Mouse (Mus musculus) brown adipose tissue, adult 24 weeks (tissue): ENCODE results near the gene Cilp2. TPM values are rescaled to one million over a fixed set of nuclear protein-coding genes. Genes with fewer than 3 reads are reported as not detected.
A peak's percentile ranks its signal among the peaks of the same experiment; 100 is the strongest.

Experiments
- H3K27ac ChIP-seq: fragments of 200-500 bp; replicated peaks from 2 replicates; pipeline ENCODE4 v1.5.1; 2012; ENCODE audit warnings: low read depth, mild to moderate bottlenecking, low read length
- H3K4me1 ChIP-seq: fragments of 200-500 bp; 2 replicates; pipeline ENCODE4 v1.6.1; 2012; ENCODE audit warnings: low read length, mixed read lengths; ENCODE audit not compliant: control insufficient read depth, insufficient read depth, insufficient read length
- H3K4me3 ChIP-seq: fragments of 200-500 bp; 2 replicates; pipeline ENCODE4 v1.5.1; 2012; ENCODE audit warnings: low read depth, mild to moderate bottlenecking, low read length, moderate library complexity; ENCODE audit not compliant: insufficient read depth
- polyA plus RNA-seq: library from polyadenylated mRNA; stranded (reverse); fragments of >200 nt; gene quantifications from 2 replicates; pipeline ENCODE4 v1.2.4, GENCODE M21; 2012; ENCODE audit not compliant: missing spikeins, insufficient read depth, insufficient read length

Gene Cilp2
- polyA plus RNA-seq, 1 experiment: not detected

DNA sequence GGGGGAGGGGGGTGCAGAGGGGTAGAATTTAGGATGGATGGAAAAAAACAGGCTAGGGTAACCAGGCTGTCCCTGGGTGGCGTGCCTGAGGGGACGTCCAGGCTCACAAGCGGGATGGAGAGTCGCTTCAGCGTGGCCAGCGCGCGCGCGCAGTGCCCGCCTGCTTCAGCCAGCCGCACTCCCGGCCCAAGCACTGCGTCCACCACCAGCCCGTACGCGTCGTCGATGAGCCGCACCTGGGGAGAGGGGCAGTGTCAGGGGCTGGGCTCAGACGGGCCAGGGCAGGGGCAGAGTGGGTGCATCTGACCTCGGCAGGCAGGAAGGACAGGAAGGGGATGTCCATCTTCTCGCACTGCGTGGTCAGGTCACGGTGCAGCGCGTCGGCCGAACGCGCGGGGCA is 1.4 kb upstream of the Cilp2 start:
- Histone ChIP-seq H3K4me1 (peaks cover 6% of the 10 kb centered on the region; the same call in 1 of the 2 replicates), H3K27ac (no peak overlapping the region), H3K4me3 (peak overlapping the region; percentile 48)

DNA sequence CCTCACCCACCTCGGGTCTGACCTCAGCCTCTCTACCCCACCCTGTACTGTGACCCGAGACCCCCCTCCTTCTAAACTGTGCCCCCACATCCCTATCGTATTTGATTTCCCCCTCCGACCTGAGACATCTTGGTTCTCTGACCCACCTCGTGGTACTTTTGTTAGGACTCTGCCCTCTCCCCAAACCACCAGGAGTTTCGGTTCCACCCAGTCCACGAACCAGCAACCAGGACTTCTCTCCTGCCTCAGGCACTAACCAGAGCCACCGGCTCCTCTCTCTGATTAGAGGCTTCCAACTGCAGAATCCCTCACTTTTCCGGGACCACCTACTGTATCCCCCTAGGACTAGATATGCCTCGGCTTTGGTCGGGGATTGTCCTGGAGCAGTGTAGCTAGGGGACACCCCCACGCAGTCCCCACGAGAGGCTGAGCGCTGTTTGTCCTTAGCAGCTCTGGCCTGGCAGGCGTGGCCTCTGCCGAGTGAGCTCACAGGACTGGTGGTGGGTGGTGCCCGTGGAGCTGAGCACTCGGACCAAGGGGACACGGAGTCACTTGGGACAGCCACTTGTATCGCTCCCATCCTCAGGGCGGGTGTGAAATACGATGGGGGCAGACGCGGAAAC is 868 bp upstream of the Cilp2 start:
- Histone ChIP-seq H3K4me3 (peak overlapping the region; percentile 48), H3K4me1 (peaks cover 6% of the 10 kb centered on the region; the same call in 1 of the 2 replicates), H3K27ac (no peak overlapping the region)

DNA sequence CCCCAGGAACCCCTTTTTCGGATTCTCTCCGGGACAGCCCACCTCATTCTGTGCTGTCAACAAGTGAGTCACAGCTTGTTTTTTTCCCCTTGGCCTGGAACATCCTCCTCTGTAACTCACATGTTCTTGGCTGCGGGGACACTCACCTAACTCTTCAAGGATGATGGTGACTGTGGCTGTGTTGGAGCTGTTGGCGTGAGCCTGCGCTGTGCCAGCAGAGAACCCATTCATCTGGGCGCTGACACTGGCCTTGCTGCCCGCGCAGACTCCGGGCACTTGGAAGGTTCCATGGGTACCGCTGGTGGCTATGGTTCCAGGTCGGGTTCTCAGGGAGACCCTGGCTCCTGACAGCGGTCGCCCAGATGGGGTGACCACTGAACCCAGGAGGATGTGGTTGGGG is 3.3 kb downstream of the Cilp2 start:
- H3K4me1 ChIP-seq: peaks cover 6% of the 10 kb centered on the region; the same call in 1 of the 2 replicates
- H3K27ac ChIP-seq: no peak overlapping the region
- H3K4me3 ChIP-seq: no peak overlapping the region

DNA sequence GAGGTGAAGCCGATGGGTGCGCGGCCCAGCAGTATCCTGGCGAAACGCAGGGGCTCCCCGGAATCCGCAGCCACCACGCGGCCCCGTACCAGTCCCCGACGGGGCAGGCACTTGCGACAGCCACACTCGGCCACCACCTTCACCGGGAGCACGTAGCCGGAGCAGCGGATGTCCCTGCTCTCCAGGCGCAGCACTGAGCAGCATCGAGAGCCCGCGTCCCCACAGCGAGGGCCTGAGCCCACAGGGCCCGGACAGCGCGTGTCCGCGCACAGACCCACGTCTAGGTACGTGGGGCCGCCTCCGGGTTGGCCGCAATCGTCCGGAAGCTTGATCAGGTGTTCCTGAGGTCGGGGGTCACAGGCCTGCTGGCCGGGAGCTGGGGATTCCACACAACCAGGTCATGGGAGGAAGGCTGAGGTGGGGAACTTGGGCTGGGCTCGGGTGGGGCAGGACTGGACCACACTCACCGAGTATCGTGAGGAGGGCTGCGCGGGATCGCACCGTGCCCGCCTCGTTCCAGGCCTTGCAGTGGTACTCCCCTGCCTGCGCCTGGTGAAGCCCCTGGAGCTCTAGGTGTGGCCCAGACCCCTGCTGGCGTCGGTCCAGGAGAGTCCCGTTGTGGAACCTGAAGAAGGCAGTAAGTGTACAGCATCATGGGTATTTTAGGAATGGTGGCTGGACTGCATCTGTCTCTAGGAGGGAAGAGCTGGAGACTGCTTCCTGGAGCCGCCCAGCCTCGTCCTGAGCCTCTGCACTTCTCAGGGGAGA is 4.5 kb downstream of the Cilp2 start:
- Histone ChIP-seq H3K4me1 (peaks cover 6% of the 10 kb centered on the region; the same call in 1 of the 2 replicates), H3K27ac (no peak overlapping the region), H3K4me3 (no peak overlapping the region)

DNA sequence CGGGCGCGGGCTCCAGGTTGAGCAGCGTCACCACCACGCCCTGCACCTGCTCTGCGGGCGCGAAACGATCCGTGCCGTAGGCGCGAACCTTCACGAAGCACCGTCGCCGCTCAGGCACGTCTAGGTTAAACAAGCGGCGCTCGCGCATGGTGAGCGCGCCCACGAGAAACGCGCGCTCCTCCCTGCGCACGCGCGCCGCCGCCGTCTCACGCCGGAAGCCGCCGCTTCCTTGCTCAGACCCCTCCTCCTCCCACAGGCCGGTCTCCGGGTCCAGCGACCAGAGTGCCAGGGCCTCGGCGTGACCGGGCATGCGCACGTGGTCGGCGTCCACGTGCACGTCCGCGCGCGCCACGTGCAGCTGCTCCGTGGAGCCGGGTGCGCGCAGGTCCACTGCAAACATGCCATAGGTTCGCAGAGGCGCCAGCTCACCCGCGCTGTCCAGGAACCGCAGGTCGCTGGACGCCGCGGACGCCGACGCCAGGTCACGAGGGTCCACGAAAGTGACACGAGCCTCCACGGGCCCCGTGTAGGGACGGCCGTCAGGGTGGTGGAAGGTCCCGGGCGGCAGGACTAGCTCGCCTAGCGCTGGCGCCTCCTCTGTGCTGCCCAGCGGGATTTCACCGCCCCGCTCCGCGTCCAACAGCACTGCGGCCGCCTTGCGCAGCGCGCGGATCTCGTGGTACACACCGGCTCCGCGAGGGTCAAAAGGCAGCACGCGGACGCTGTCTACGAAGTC is 5.3 kb downstream of the Cilp2 start:
- Histone ChIP-seq H3K4me3 (peak overlapping the region; percentile 42), H3K27ac (no peak overlapping the region), H3K4me1 (peaks cover 3% of the 10 kb centered on the region; the same call in 1 of the 2 replicates)

DNA sequence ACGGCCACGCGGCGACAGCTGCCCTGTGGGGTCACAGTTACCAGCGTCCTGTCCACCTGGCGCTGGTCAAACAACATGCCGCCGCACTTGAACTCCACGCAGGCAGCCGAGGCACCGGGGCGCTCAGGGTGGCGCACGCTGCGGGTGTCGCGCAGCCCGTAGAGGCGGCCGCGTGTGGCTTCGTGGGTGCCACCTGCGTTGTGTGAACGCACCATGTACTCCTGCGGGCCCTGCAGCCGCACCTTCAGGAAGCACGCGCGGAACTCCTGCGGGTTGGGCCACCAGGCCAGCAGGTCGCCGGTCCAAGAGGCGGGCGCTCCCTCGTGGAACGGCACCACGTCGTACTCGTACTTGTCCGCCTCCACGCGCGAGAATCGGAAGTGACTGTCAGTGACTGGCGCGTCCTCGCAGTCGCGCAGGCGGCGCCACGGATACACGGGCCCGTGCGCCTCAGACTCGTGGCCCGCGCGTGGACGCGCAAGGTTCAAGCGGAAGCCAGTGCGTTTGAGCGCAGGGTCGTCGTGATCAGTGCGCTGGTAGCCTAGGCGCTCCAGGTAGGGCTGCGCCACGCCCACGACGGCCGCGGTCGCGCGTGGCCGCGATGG is 6.1 kb downstream of the Cilp2 start:
- peak overlapping the region; percentile 42 for H3K4me3 ChIP-seq
- H3K27ac ChIP-seq: no peak overlapping the region
- no peaks in the 10 kb centered on the region for H3K4me1 ChIP-seq

DNA sequence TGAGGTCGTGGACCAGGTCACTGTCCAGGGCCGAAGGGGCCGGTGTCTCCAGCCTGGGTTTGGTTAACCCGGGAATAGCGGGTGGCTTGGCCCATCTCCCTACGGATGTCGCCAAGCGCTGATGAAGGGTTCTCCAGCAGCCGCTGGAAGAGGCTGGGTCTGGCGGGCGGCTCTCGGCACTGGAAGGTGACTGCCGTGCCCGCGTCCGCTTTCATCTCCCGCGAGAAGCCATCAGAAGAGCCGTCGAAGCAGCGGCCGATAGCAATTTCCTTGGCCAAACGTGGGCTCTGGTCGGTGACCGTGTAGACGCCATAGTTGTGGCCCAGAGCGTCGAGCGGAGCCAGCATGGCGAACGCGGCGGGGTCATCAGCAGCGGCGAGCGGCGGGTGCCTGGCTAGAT is 6.6 kb downstream of the Cilp2 start:
- no peak overlapping the region for H3K27ac ChIP-seq
- no peak overlapping the region for H3K4me3 ChIP-seq
- no peaks in the 10 kb centered on the region for H3K4me1 ChIP-seq

DNA sequence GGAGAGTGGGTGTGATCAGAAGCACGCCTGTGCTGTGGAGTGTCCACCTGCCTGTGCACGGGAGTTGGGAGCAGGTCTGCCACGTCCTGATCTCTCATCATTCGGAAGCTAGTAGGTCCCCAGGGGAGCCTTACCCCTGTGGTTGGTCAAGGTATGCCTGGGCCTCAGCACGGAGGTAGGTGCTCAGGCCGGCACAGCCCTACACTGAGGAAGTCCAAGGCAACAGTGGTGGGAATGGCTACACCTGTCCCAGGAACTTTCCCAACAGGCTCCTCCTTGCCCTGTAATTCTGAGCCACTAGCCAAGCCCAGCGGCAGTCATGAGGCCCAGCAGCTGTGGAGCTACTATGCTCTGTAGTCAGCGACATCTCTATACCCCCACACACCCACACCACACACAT is 7.8 kb downstream of the Cilp2 start:
- no peak overlapping the region for H3K27ac ChIP-seq
- H3K4me3 ChIP-seq: no peak overlapping the region
- H3K4me1 ChIP-seq: no peaks in the 10 kb centered on the region

DNA sequence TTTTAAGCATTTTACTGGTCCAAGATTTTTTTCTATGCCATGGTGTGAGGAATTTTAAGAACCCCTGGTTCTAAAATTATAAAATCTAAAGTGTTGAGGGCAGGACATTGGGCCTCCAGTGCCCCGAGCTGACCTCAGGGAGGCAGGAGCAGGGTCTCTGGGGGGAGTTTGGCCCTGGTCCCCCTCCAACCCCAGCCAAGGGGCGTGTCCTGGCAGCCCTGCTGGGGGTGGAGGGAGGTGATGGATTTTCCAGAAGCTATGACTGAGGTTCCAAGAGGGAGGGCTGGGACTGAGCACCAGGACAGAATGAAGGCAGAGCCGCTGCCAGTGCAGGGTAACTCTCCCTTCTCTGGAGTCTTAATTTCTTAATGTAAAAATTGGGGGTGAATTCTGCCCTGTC is 9.5 kb downstream of the Cilp2 start:
- no peak overlapping the region for H3K4me3 ChIP-seq
- no peak overlapping the region for H3K27ac ChIP-seq
- H3K4me1 ChIP-seq: no peaks in the 10 kb centered on the region

DNA sequence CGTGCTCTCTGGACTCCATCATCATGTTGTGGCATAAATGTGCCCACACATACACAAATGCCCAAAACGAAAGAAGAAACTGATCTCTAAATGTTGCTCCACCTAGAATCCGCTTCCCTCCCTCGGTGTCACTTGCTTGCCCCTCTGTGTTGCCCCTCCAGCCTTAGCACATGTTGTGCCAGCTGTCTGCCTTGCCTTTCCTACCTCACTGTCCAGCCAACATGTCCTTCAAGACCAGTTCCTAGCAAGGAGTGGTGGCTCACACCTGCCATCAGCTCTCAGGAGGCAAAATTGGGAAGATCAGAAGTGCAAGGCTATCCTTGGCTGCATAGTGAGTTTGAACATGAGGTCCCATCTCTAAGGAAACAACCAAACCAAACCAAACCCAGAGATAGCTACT is 10.1 kb downstream of the Cilp2 start:
- no peak overlapping the region for H3K27ac ChIP-seq
- H3K4me1 ChIP-seq: no peaks in the 10 kb centered on the region
- H3K4me3 ChIP-seq: no peak overlapping the region

DNA sequence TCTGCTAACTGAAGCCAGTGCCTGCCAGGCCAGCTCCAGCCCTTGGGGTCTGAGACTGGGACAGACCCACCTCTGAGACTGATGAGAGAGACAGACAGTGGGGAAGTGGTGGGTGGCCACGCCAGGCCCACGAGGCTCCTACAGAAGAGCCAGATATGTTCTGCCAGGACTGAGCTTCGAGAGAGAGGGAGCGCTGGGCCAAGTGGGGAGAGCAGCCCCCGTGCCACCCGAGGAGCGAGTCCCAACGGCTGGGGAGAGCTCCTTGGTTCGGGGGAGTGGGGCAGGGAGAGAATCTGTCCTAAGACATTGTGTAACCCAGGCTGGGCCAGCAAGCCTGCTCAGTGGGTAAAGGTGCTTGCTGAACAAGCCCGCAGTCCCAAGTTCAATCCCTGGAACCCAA is 10.5 kb downstream of the Cilp2 start:
- Histone ChIP-seq H3K4me1 (no peaks in the 10 kb centered on the region), H3K4me3 (no peak overlapping the region), H3K27ac (no peak overlapping the region)

DNA sequence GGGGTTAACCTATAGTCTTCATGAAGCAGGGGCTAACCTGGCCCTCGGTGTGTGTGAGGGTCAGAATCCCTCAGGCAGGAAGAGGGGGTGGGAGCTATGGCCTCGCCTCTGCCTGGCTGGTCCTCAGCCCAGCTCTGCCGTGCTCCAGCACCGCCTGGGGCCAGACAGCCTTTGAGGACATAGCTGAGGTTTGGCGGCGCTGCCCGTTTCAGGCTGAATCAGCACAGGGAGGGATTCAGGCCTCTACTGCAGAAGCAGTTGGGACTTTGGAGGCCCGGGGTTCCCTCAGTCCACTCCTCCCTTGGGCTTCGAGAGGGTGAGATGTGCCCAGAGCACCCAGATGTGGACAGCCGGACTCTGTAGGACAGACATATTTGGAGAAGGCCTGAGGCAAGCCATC is 11.4 kb downstream of the Cilp2 start:
- H3K4me3 ChIP-seq: no peak overlapping the region
- H3K4me1 ChIP-seq: no peaks in the 10 kb centered on the region
- no peak overlapping the region for H3K27ac ChIP-seq

DNA sequence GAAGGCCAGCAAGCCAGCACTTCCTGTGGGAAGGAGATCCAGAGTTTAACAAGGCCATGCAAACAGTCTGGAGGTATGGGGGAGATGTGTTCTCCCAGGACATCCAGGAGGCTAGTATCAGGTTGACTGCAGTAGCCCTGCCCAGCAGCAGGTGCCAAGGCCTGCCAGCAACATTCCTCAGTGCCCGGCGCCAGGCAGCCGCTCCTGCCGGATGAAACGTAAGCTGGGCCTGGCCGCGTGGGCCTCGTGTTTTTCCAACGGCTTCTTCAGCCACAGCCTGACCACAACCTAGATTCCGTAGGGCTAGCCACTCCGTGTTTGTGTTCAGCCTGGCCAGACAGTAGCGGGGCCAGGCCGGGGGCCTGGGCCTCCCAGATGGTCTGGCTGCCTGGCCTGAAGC is 12.8 kb downstream of the Cilp2 start:
- H3K4me3 ChIP-seq: no peak overlapping the region
- no peak overlapping the region for H3K27ac ChIP-seq
- no peaks in the 10 kb centered on the region for H3K4me1 ChIP-seq

DNA sequence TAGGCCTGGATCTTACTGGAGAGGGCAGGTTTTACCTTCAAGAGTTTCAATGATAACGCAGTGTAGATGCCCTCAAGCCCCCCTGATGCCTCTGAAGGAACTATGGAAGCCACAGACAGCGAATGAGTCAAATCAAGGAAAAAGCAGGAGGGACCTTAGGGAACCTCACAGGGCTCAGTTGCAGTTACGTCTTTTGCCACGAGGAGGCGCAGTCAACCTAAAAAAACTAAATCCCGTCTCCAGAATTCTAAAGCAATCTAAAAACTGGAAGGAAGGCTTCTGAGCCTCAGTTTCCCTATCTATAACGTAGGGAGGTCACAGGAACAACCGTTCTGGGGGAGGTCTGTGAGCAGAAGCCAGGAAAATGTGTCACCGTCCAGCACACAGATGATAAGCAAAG is 13.3 kb downstream of the Cilp2 start:
- no peak overlapping the region for H3K4me3 ChIP-seq
- no peaks in the 10 kb centered on the region for H3K4me1 ChIP-seq
- H3K27ac ChIP-seq: no peak overlapping the region

DNA sequence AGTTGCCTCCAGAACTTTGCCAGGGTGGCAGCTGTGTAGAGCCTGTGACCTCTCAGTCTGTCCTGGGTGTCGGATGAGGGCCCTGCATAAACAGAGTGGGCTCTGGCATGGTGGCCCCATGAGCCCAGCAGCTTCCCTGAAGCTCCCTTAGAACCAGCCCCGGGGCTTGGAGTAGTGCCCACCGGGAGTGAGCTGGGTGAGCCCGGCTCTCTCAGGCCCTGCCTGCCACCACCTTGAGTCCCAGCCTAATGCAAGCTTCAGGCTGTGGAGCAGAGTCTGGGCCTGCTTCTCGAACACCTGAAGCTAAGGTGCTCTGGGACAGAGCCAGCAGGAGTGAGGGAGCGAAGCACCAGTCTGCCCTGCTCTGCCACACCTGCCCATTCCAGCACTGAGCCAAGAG is 16.6 kb downstream of the Cilp2 start:
- H3K27ac ChIP-seq: no peak overlapping the region
- H3K4me1 ChIP-seq: peaks cover 5% of the 10 kb centered on the region; the same call in 1 of the 2 replicates
- H3K4me3 ChIP-seq: no peak overlapping the region
